Mouse (Mus musculus) bone marrow, adult 2 months (tissue): Measurements from ENCODE around the gene Mcam.

Experiments used
- CTCF ChIP-seq: fragments of 200-500 bp; IDR thresholded peaks from 2 replicates; pipeline ENCODE4 v1.5.1; 2011; ENCODE audit warnings: low read length, control low read depth; ENCODE audit not compliant: control insufficient read depth, insufficient read depth
- POLR2A ChIP-seq: fragments of 200-500 bp; IDR thresholded peaks from 2 replicates; pipeline ENCODE4 v1.6.1; 2011; ENCODE audit warnings: low read depth, mild to moderate bottlenecking, control low read depth, low read length, borderline replicate concordance; ENCODE audit not compliant: control insufficient read depth

DNA sequence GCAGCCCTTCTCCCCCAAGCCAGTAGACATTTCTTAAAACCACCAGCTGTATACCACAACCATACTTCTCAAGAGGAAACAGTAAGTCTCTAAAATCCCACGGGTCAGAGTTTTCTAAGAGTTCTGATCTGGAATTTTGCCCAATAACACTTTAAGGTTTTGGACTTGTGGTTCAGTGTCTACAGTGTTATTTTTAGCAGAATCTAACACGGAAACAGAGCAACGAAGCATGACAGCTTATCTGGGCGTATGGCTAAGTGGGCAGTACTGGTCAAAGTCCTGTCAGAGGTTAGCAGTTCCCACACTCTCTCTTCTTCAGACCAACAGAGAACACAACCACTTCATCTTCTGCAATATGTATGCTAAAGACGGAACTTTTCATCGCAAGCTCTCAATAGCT, 41.3 kb downstream of the Mcam start:
- TF ChIP-seq POLR2A (no peak), CTCF (no peak)
